Mouse (Mus musculus) neural tube, postnatal 0 days (tissue): ENCODE measurements around the gene Vmn1r41. TPM values are rescaled to one million over a fixed set of nuclear protein-coding genes. Genes with fewer than 3 reads are reported as not detected.

Experiments
- polyA plus RNA-seq: library from polyadenylated mRNA; unstranded; fragments of >200 nt; fragmentation: Nextera tagmentation; extraction: Ambion mirVana; gene quantifications from 2 replicates; pipeline ENCODE4 v1.2.1, GENCODE M21; 2015

Vmn1r41 gene
- polyA plus RNA-seq = not detected in 2 replicates

DNA sequence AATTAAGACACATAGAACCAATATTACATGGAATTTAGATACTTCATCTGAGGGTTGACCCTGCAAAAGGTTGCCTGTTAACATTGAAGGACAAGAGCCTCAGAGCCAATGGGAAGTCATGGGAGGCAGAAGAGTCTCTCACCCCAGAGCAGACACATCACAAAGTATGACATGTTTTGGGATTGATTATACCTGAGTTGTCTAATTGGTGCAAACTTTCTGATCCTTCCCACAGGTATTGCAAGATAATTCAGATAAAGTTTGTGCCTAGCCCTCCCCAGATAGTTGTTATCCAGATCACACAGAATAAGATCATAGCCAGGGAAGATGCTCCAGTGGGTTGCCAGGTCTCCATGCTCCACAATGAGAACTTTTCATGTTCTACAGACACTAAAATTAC, at the start of gene Vmn1r41:
TSS of gene Vmn1r41 (plus strand) at position 301 of the 400 bp plus-strand sequence.

DNA sequence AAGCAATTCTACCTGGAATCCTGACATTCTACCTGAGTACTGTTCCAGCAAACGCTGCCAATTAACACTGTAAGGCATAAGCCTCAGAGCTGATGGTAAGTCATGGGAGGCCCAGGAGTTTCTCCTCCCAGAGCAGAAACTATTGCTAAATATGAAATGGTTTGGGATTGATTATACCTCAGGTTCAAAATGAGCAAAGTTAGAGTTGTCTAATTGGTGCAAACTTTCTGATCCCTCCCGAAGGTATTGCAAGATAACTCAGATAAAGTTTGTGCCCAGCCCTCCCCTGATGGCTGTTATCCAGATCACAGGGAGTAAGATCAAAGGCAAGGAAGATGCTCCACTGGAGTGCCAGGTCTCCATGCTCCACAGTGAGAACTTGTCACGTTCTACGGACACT, 33.3 kb upstream of the Vmn1r41 start, which contains the start of gene Vmn1r40:
TSS of gene Vmn1r40 (plus strand) at position 301 of the 400 bp plus-strand sequence.

Other genes with a start within 250 kb of the Vmn1r41 start
- 164 and 192 TPM in 2 replicates for gene Chchd6, start 145.1 kb upstream of the Vmn1r41 start, polyA plus RNA-seq
- gene Txnrd3, start 96.8 kb upstream of the Vmn1r41 start, polyA plus RNA-seq = 15.1 and 16.0 TPM in 2 replicates
- gene Vmn1r40, start 33.2 kb upstream of the Vmn1r41 start, polyA plus RNA-seq = not detected in 2 replicates
- not detected in 2 replicates for gene Vmn1r42, start 135.6 kb downstream of the Vmn1r41 start, polyA plus RNA-seq
- not detected in 2 replicates for gene Vmn1r43, start 135.6 kb downstream of the Vmn1r41 start, polyA plus RNA-seq
- not detected in 2 replicates for gene Vmn1r44, start 142.9 kb downstream of the Vmn1r41 start, polyA plus RNA-seq
- gene Vmn1r45, start 199.8 kb downstream of the Vmn1r41 start, polyA plus RNA-seq = not detected in 2 replicates
- not detected in 2 replicates for gene Vmn1r46, start 228.5 kb downstream of the Vmn1r41 start, polyA plus RNA-seq